Mouse (Mus musculus) testis, adult 2 months (tissue): ENCODE data around the gene Terf2ip. TPM values are rescaled to one million over a fixed set of nuclear protein-coding genes. Genes with fewer than 3 reads are reported as not detected.

Experiments
- H3K27ac ChIP-seq: fragments of 200-500 bp; 2 replicates; pipeline ENCODE4 v1.5.1; 2012; ENCODE audit warnings: low read depth, low read length; ENCODE audit not compliant: control insufficient read depth, insufficient read depth
- H3K27me3 ChIP-seq: fragments of 200-500 bp; 2 replicates; pipeline ENCODE4 v1.6.1; 2012; ENCODE audit warnings: mild to moderate bottlenecking, low read length, moderate library complexity; ENCODE audit not compliant: control insufficient read depth, insufficient read depth
- H3K36me3 ChIP-seq: fragments of 200-500 bp; 2 replicates; pipeline ENCODE4 v1.6.1; 2012; ENCODE audit warnings: mild to moderate bottlenecking, low read length; ENCODE audit not compliant: control insufficient read depth, insufficient read depth
- H3K4me1 ChIP-seq: fragments of 200-500 bp; 2 replicates; pipeline ENCODE4 v1.6.1; 2012; ENCODE audit warnings: low read length; ENCODE audit not compliant: control insufficient read depth, insufficient read depth
- H3K4me3 ChIP-seq: fragments of 200-500 bp; 2 replicates; pipeline ENCODE4 v1.5.1; 2012; ENCODE audit warnings: low read depth, mild to moderate bottlenecking, low read length, moderate library complexity, mixed read lengths; ENCODE audit not compliant: control insufficient read depth
- CTCF ChIP-seq: fragments of 200-500 bp; IDR thresholded peaks from 2 replicates; pipeline ENCODE4 v1.5.1; 2012; ENCODE audit warnings: low read depth, mild to moderate bottlenecking, inconsistent platforms, low read length, moderate library complexity; ENCODE audit not compliant: control insufficient read depth, insufficient read depth, insufficient replicate concordance
- POLR2A ChIP-seq: fragments of 200-500 bp; IDR thresholded peaks from 2 replicates; pipeline ENCODE4 v1.6.1; 2012; ENCODE audit warnings: low read depth, mild to moderate bottlenecking, inconsistent platforms, low read length, moderate library complexity; ENCODE audit not compliant: control insufficient read depth
- polyA plus RNA-seq: library from polyadenylated mRNA; depleted of rRNA; stranded (reverse); fragments of >200 nt; gene quantifications from 2 replicates; pipeline ENCODE4 v1.2.3, GENCODE M21; 2012

The Terf2ip gene
- polyA plus RNA-seq, 1 experiment = 3.8 TPM

- Histone ChIP-seq H3K4me1 (no peaks in the 10 kb centered on the region; the same call in 1 of the 2 replicates), H3K27ac (no peak overlapping the region), H3K36me3 (peaks cover 4% of the 10 kb centered on the region), H3K4me3 (no peak overlapping the region), H3K27me3 (no peaks in the 10 kb centered on the region)
- TF ChIP-seq CTCF = peak; percentile 81
- TF ChIP-seq POLR2A = no peak
These were observed 21.3 kb upstream of the Terf2ip start for GRCm38 (mm10) chr8:111989911-111990310.

GRCm38 (mm10) chr8:111991278-111991677 lies 19.9 kb upstream of the Terf2ip start:
- TF ChIP-seq CTCF (no peak), POLR2A (no peak)
- Histone ChIP-seq H3K27ac (no peak overlapping the region), H3K4me3 (peak overlapping the region; percentile 99; the same call in 1 of the 2 replicates), H3K36me3 (peaks cover 4% of the 10 kb centered on the region), H3K4me1 (no peaks in the 10 kb centered on the region; the same call in 1 of the 2 replicates), H3K27me3 (no peaks in the 10 kb centered on the region)

GRCm38 (mm10) chr8:111992013-111992702 lies 19.0 kb upstream of the Terf2ip start, which contains the start of gene Adat1:
Gene Adat1 (minus strand): TSS chr8:111992302.
- TF ChIP-seq CTCF = no peak
- peak; percentile 90 for TF ChIP-seq POLR2A
- Histone ChIP-seq H3K36me3 (peaks cover 4% of the 10 kb centered on the region), H3K27me3 (no peaks in the 10 kb centered on the region), H3K4me3 (peak within 1 kb of the TSS; percentile 99), H3K27ac (peak within 1 kb of the TSS; percentile 89), H3K4me1 (no peaks in the 10 kb centered on the region; the same call in 1 of the 2 replicates)

- Histone ChIP-seq H3K27ac (no peak overlapping the region), H3K36me3 (peaks cover 4% of the 10 kb centered on the region), H3K4me1 (no peaks in the 10 kb centered on the region; the same call in 1 of the 2 replicates), H3K4me3 (no peak overlapping the region), H3K27me3 (no peaks in the 10 kb centered on the region)
- TF ChIP-seq CTCF (no peak), POLR2A (no peak)
These were observed 18.5 kb upstream of the Terf2ip start for GRCm38 (mm10) chr8:111992703-111993039.

GRCm38 (mm10) chr8:112004754-112005153 lies 6.4 kb upstream of the Terf2ip start:
- H3K4me1 ChIP-seq = no peaks in the 10 kb centered on the region
- H3K27ac ChIP-seq = no peak overlapping the region
- H3K36me3 ChIP-seq = peaks cover 6% of the 10 kb centered on the region
- no peaks in the 10 kb centered on the region for H3K27me3 ChIP-seq
- H3K4me3 ChIP-seq = no peak overlapping the region
- TF ChIP-seq CTCF (no peak), POLR2A (no peak)

- Histone ChIP-seq H3K4me3 (no peak overlapping the region), H3K4me1 (no peaks in the 10 kb centered on the region), H3K36me3 (peaks cover 6% of the 10 kb centered on the region), H3K27me3 (no peaks in the 10 kb centered on the region), H3K27ac (no peak overlapping the region)
- no peak for TF ChIP-seq POLR2A
- TF ChIP-seq CTCF = no peak
These were observed 5.6 kb upstream of the Terf2ip start for GRCm38 (mm10) chr8:112005601-112006000.

- Histone ChIP-seq H3K36me3 (peaks cover 1% of the 10 kb centered on the region; the same call in 1 of the 2 replicates), H3K27ac (no peak overlapping the region)
- TF ChIP-seq POLR2A (no peak), CTCF (no peak)
These were observed 3.5 kb upstream of the Terf2ip start for GRCm38 (mm10) chr8:112007669-112008068.

More at GRCm38 (mm10) chr8:112007669-112008068, 3.5 kb upstream of the Terf2ip start:
- H3K4me3 ChIP-seq = no peak overlapping the region
- no peaks in the 10 kb centered on the region for H3K27me3 ChIP-seq
- H3K4me1 ChIP-seq = no peaks in the 10 kb centered on the region
